Mouse (Mus musculus): Measurements from ENCODE around the gene Ppara.

DNA sequence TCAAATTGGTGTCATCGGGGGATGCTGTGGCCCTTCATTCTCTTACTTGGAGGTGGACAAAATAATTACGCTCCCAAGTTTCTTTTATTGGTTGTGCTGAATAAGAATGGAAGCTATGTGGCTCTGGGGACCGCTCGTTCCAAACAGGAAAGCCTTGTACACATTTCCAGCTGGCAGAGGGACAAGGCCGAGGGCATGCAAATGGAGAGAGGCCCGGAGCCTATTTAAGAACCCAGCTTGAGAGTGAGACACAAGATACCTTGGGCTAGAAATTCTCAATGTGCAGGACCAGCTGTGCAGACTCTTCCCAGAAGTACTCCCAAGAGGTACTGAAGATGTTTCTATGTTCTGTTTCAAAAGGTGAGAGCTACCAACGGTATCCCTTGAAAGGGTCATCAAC, 21.8 kb downstream of the Ppara start:
- TF ChIP-seq JUND (IDR thresholded peaks at IDR 0.05; ENCODE audit: low read depth, low read length), result no peak
- TF ChIP-seq POLR2A (IDR thresholded peaks at IDR 0.05; ENCODE audit: control insufficient read depth in 1 of 2, insufficient read depth in 1 of 2, low read depth in 1 of 2, low read length in 2 of 2, poor library complexity in 1 of 2), result no peak
- TF ChIP-seq UBTF (IDR thresholded peaks at IDR 0.05; ENCODE audit: borderline replicate concordance, insufficient read depth, low read depth, low read length), result no peak
- TF ChIP-seq CTCF (IDR thresholded peaks at IDR 0.05 in 2 of 3, conservative IDR thresholded peaks at IDR 0.05 in 1 of 3; ENCODE audit: control insufficient read depth in 1 of 3, insufficient read depth in 1 of 3, low read depth in 2 of 3, low read length in 3 of 3, poor library complexity in 1 of 3, severe bottlenecking in 1 of 3), result no peak
- no peak for TF ChIP-seq CHD2 (IDR thresholded peaks at IDR 0.05; ENCODE audit: low read length)
- TF ChIP-seq CHD1 (IDR thresholded peaks at IDR 0.05; ENCODE audit: low read depth, low read length), result no peak

Data from MEL (cell line).